Mouse (Mus musculus) left cerebral cortex, postnatal 10 days (tissue): ENCODE results near the gene Nptx2. TPM values are rescaled to one million over a fixed set of nuclear protein-coding genes. Genes with fewer than 3 reads are reported as not detected.

Experiments used
- DNase-seq, 2 experiments: peaks; one replicate each; pipeline ENCODE4 v3.0.0; 2021 to 2022; ENCODE audit warnings: low spot score in 2 of 2, mixed read lengths in 1 of 2; ENCODE audit errors: extremely low spot score in 1 of 2
- intact Hi-C: fragments of 180-260 bp; cut with DNase I; formaldehyde crosslinking; loops from one replicate; pipeline ENCODE4 v1.15.1; 2025
- total RNA-seq, 2 experiments: library from RNA; stranded (reverse); gene quantifications; 2 replicates each; pipeline ENCODE4 v1.2.3; 2021

Gene Nptx2
- total RNA-seq, 2 experiments from 2014 or later: 30.5 to 33.5 TPM

- DNase-seq: no peak
- intact Hi-C loops: no loop called here
These were observed 11.0 kb downstream of the Nptx2 start for GRCm38 (mm10) chr5:144556710-144557109.

- no peak for DNase-seq
- intact Hi-C loops: no loop called here
These were observed 11.7 kb downstream of the Nptx2 start for GRCm38 (mm10) chr5:144557363-144557762.

- no peak for DNase-seq
- intact Hi-C loops: no loop called here
These were observed 12.8 kb downstream of the Nptx2 start for GRCm38 (mm10) chr5:144558481-144558880.

- intact Hi-C loops: no loop called here
- DNase-seq: no peak
These were observed 20.0 kb downstream of the Nptx2 start for GRCm38 (mm10) chr5:144565739-144566138.

GRCm38 (mm10) chr5:144585100-144585499 lies 39.4 kb downstream of the Nptx2 start:
- intact Hi-C loops: no loop called here
- no peak for DNase-seq

- DNase-seq: no peak
- intact Hi-C loops: no loop called here
These were observed 45.7 kb downstream of the Nptx2 start for GRCm38 (mm10) chr5:144591248-144591880.

- intact Hi-C loops: no loop called here
- no peak for DNase-seq
These were observed 49.1 kb downstream of the Nptx2 start for GRCm38 (mm10) chr5:144594796-144595195.

Other genes with a start within 250 kb of the Nptx2 start
- under 1 TPM; 0.30 to 0.41 TPM for gene Baiap2l1, start 187.8 kb upstream of the Nptx2 start, total RNA-seq
- 100 to 1,000 TPM; 205 to 222 TPM for gene Tmem130, start 215.9 kb downstream of the Nptx2 start, total RNA-seq
- gene Trrap, start 221.8 kb downstream of the Nptx2 start, total RNA-seq: 100 to 1,000 TPM; 142 to 154 TPM